Mouse (Mus musculus) limb, embryonic 14.5 days (tissue): ENCODE data around the gene Bhmt. TPM values are rescaled to one million over a fixed set of nuclear protein-coding genes. Genes with fewer than 3 reads are reported as not detected.

Source experiments
- ATAC-seq: fragments of 200-750 bp; cut with Nextera tagmentation; 2 replicates; pipeline ENCODE4 v1.8.0; 2017; ENCODE audit warnings: low read depth, moderate number of reproducible peaks, moderate TSS enrichment; ENCODE audit not compliant: low FRiP score
- DNase-seq: peaks from one replicate; pipeline ENCODE4 v3.0.0-alpha.2; 2015; ENCODE audit warnings: low spot score
- H3K27ac ChIP-seq: fragments of 300-500 bp; sonication (generic); replicated peaks from 2 replicates; pipeline ENCODE4 v1.5.1; 2014; ENCODE audit warnings: low read depth, mild to moderate bottlenecking, low read length, moderate library complexity, mixed read lengths
- H3K27me3 ChIP-seq: fragments of 300-500 bp; sonication (generic); 2 replicates; pipeline ENCODE4 v1.6.1; 2014; ENCODE audit warnings: low read length, mixed read lengths; ENCODE audit not compliant: control insufficient read depth, insufficient read depth
- H3K36me3 ChIP-seq: fragments of 300-500 bp; sonication (generic); 2 replicates; pipeline ENCODE4 v1.6.1; 2014; ENCODE audit warnings: mild to moderate bottlenecking, low read length, moderate library complexity, mixed read lengths; ENCODE audit not compliant: control insufficient read depth, insufficient read depth
- H3K4me1 ChIP-seq: fragments of 300-500 bp; sonication (generic); 2 replicates; pipeline ENCODE4 v1.6.1; 2014; ENCODE audit warnings: antibody characterized with exemption, low read length, mixed read lengths; ENCODE audit not compliant: control insufficient read depth, insufficient read depth
- H3K4me2 ChIP-seq: fragments of 300-500 bp; sonication (generic); replicated peaks from 2 replicates; pipeline ENCODE4 v1.6.1; 2014; ENCODE audit warnings: low read depth, mild to moderate bottlenecking, low read length, moderate library complexity; ENCODE audit not compliant: severe bottlenecking
- H3K4me3 ChIP-seq: fragments of 300-500 bp; sonication (generic); replicated peaks from 2 replicates; pipeline ENCODE4 v1.5.1; 2014; ENCODE audit warnings: low read length
- H3K9ac ChIP-seq: fragments of 300-500 bp; sonication (generic); 2 replicates; pipeline ENCODE4 v1.6.1; 2014; ENCODE audit warnings: mild to moderate bottlenecking, low read depth, low read length, moderate library complexity; ENCODE audit not compliant: severe bottlenecking
- H3K9me3 ChIP-seq: fragments of 300-500 bp; sonication (generic); 2 replicates; pipeline ENCODE4 v1.6.1; 2016; ENCODE audit warnings: low read length; ENCODE audit not compliant: control insufficient read depth
- POLR2A ChIP-seq: fragments of 200-500 bp; IDR thresholded peaks from 2 replicates; pipeline ENCODE4 v1.8.0; 2012; ENCODE audit warnings: inconsistent platforms, mild to moderate bottlenecking, moderate library complexity, borderline replicate concordance; ENCODE audit not compliant: insufficient read depth, insufficient read length; ENCODE audit errors: extremely low read depth
- WGBS: fragments of 180-500 bp; shearing (Covaris S2); extraction: QIAGEN DNeasy Blood & Tissue Kit; methylation state at CpG from one replicate; pipeline ENCODE4 v1.1.7; 2014; 5-methylcytosine and 5-hydroxymethylcytosine counted together
- polyA plus RNA-seq, 2 experiments: library from polyadenylated mRNA; depleted of rRNA in 1 of 2; stranded (reverse) in 1 of 2; unstranded in 1 of 2; fragments of >200 nt; fragmentation: Nextera tagmentation in 1 of 2; extraction: Ambion mirVana in 1 of 2; gene quantifications; 2 replicates each; pipeline versions ENCODE4 v1.2.1 to v1.2.3; 2012 to 2014

The Bhmt gene
- polyA plus RNA-seq, 2 experiments, result 0.05 TPM; not detected in 1

DNA sequence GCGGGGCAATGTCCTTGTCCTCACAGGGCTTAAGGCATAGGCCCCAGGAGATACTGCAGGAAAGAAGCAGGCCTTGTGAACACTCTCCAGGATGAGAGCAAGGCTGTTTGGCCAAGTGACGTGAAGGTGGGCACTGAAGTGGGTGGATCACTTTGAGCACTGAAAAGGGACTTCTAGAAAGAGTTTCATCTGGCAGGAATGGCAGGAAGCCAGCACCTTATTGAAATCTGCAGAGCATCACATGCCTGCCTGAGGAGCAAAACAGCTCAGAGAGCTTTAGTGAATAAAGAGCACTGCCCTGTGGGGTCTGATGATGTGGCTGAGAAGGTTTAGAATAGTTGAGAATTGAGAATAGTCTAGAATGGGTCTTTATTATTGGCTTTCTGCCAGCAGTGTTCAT, 29.3 kb downstream of the Bhmt start:
- no peak overlapping the region for H3K9ac ChIP-seq
- WGBS, result 74% methylated on average over 2 of the region's 2 CpGs
- ATAC-seq, result no peak

DNA sequence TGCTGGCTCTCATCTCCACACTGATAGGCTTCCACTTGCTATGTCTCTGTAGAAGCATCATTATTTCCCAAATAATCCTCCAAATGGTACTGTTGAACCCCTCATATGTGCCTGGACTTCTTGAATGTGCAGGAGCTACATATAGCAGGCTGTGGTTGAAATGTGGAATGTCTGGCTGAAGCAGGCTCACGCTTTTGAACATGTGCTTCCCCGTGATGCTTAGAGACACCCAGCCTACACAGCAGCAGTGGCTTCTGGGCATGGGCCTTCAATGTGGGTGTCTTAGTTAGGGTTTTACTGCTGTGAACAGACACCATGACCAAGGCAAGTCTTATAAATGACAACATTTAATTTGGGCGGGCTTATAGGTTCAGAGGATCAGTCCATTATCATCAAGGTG, 30.1 kb downstream of the Bhmt start:
- TF ChIP-seq POLR2A, result no peak

More for the DNA sequence above, 29.3 kb downstream of the Bhmt start:
- Histone ChIP-seq H3K4me2 (no peak overlapping the region), H3K4me1 (no peaks in the 10 kb centered on the region), H3K27me3 (no peaks in the 10 kb centered on the region), H3K9me3 (no peaks in the 10 kb centered on the region), H3K4me3 (no peak overlapping the region), H3K36me3 (no peaks in the 10 kb centered on the region), H3K27ac (no peak overlapping the region)
- no peak for DNase-seq
- no peak for TF ChIP-seq POLR2A

DNA sequence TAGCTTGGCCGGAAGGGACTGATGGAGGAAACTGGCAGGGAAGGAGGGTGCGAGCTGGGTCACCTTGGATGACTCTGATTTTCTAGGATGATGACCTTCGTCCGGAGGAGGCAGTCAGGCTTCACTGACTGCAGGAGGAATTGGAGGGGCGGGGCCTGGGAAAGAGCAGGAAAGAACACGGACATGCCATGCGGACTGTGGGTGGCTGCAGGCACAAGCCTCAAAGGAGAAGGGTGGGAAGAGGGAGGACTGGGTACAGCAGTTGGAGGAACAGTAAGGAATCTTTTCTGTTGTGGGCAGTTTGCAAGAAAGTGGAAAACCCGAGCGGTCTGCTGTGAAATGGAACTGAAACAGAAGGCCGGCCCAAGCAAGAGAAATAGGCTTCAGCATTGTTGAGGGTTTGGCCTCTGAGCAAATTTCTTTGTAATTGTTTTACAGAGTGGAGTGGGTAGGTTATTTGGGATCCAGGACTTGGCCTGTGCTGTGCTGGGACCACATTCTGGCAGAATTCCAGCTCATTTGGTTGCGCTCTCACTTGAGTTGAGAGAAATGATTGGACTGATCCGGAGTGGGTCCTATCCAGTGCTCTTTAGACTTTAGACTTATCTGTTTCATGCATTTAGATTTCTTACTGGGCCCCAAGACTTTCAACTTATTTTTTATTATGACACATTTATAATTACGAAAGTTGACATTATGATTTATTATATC, 30.7 kb downstream of the Bhmt start:
- DNase-seq (peak; percentile 55), ATAC-seq (no peak)
- Histone ChIP-seq H3K4me1 (no peaks in the 10 kb centered on the region), H3K4me3 (no peak overlapping the region), H3K9ac (no peak overlapping the region), H3K36me3 (no peaks in the 10 kb centered on the region), H3K27me3 (no peaks in the 10 kb centered on the region), H3K27ac (no peak overlapping the region), H3K4me2 (no peak overlapping the region), H3K9me3 (no peaks in the 10 kb centered on the region)
- no peak for TF ChIP-seq POLR2A
- 74% methylated on average over 13 of the region's 13 CpGs for WGBS

More for the DNA sequence above, 30.1 kb downstream of the Bhmt start:
- DNase-seq (no peak), ATAC-seq (no peak)
- no peak overlapping the region for H3K4me3 ChIP-seq
- WGBS, result 90% methylated on average over 3 of the region's 3 CpGs
- H3K9ac ChIP-seq, result no peak overlapping the region
- H3K9me3 ChIP-seq, result no peaks in the 10 kb centered on the region
- no peaks in the 10 kb centered on the region for H3K36me3 ChIP-seq
- no peaks in the 10 kb centered on the region for H3K27me3 ChIP-seq
- H3K4me1 ChIP-seq, result no peaks in the 10 kb centered on the region
- H3K4me2 ChIP-seq, result no peak overlapping the region
- H3K27ac ChIP-seq, result no peak overlapping the region

DNA sequence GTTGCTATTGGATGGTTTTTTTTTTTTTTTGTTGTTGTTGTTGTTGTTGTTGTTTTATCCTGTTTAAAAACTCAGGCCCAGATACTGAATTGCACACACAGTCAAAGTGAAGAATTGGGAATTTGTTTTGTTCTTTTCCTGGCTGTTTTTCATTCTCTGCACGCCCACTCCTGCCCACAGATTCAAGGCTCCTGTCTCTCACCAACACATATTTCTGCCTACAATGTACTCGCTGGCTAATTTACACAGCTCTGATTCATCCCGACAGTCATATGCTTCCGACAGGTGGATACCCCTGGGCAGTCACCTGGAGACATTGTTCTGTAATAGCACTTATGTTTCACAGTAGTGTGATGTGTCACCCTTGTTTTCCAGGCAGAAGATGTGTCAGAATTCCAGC, 33.1 kb downstream of the Bhmt start:
- Histone ChIP-seq H3K9me3 (no peaks in the 10 kb centered on the region), H3K9ac (no peak overlapping the region), H3K36me3 (no peaks in the 10 kb centered on the region), H3K27ac (no peak overlapping the region), H3K4me2 (no peak overlapping the region), H3K4me3 (no peak overlapping the region), H3K4me1 (no peaks in the 10 kb centered on the region), H3K27me3 (no peaks in the 10 kb centered on the region)
- ATAC-seq, result no peak
- no peak for DNase-seq
- no peak for TF ChIP-seq POLR2A
- 72% methylated on average over 4 of the region's 4 CpGs for WGBS

DNA sequence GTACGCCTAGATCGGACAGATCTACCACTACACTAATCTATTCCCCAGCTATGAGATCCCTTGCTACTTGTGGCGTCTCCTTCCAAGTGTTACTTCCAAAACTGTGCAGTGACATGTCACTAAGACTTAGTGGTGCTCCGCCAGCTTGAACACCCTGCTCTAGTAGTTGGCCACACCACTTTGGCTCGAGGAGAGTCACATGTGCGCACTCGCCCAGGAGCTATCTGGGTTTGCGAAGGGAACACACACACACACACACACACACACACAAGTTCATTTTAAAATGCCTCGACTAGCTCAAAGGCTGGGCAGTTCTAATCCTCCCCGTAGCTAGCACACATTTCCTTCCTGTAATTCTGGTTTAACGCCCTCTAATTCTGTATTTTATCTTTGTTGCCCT, 36.2 kb downstream of the Bhmt start:
- no peak for TF ChIP-seq POLR2A
- DNase-seq (no peak), ATAC-seq (no peak)
- Histone ChIP-seq H3K27me3 (no peaks in the 10 kb centered on the region), H3K4me1 (no peaks in the 10 kb centered on the region), H3K4me3 (no peak overlapping the region), H3K27ac (no peak overlapping the region), H3K9ac (no peak overlapping the region), H3K9me3 (no peaks in the 10 kb centered on the region), H3K4me2 (no peak overlapping the region), H3K36me3 (no peaks in the 10 kb centered on the region)
- WGBS, result 74% methylated on average over 11 of the region's 11 CpGs
